Mouse (Mus musculus) adrenal gland, adult 10 weeks (tissue): ENCODE results near the gene Stxbp2. TPM values are rescaled to one million over a fixed set of nuclear protein-coding genes. Genes with fewer than 3 reads are reported as not detected.

ENCODE experiments used
- polyA plus RNA-seq: library from polyadenylated mRNA; stranded (reverse); fragments of 350-450 nt; fragmentation: Illumina TruSeq; extraction: RNeasy Lipid Tissue Mini Kit (QIAGEN cat#74804); gene quantifications from one replicate; pipeline ENCODE4 v1.2.3, GENCODE M21; 2014; ENCODE audit warnings: low read depth, low replicate concordance

The Stxbp2 gene
- polyA plus RNA-seq: 15.1 TPM

DNA sequence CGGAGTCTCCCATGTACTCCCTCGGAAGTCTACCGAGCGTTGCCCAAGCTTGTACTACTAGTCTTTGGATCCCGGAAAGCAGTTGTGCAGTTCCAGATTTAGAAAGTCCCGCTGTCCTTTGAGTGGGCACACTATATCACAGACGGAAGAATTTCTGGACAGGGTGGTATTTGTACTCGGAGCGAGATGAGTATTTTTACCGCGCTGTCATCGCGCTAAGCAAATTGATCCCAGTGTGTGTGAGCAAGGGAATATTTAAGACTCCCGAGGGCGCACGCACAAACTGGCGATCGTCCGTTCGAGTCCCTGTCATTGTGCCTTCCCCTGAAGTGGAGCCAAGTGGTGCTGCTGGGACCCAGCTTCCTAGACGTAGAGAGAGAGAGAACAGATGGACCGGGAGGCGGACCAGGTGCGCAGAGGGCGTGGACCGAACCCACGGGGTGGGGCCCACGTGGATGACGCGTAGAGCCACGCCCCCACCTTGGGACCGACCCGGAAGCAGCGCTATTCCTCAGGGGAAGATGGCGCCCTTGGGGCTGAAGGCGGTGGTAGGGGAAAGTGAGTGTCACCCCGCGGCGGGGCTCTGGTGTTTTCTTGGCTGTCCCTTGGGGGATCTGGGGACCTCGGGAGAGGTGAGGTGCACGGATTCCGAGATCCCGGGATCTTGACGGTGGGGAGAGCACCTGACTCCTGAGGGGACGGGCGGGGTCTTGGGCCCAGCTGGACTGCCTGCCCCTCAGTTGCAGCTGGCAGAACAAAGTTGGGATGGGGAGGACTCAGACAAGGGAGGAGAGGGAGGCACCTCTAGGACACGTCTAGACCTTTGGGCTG, at the start of gene Stxbp2:
Gene Stxbp2 (plus strand): TSS at position 309 of the 831 bp plus-strand sequence.

DNA sequence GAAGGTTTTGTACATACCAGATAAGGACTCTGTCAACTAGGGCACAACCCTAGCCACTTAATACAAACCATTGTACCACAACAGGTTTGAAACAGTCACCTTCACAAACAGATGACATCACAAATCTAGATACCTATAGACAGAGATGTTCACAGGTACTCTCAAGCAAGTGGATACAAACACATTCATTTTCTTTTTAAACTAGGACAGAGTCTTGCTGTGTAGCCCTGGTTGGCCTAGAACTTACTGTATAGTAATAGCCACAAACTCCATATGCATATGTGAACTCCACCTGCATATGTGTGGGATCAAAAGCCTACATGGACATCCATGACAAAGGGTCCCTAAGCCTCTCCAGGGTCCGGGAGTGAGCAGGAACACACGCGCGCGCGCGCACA, 43.8 kb upstream of the Stxbp2 start, which contains the start of gene Camsap3:
Gene Camsap3 (plus strand): TSS at position 301 of the 398 bp plus-strand sequence.

DNA sequence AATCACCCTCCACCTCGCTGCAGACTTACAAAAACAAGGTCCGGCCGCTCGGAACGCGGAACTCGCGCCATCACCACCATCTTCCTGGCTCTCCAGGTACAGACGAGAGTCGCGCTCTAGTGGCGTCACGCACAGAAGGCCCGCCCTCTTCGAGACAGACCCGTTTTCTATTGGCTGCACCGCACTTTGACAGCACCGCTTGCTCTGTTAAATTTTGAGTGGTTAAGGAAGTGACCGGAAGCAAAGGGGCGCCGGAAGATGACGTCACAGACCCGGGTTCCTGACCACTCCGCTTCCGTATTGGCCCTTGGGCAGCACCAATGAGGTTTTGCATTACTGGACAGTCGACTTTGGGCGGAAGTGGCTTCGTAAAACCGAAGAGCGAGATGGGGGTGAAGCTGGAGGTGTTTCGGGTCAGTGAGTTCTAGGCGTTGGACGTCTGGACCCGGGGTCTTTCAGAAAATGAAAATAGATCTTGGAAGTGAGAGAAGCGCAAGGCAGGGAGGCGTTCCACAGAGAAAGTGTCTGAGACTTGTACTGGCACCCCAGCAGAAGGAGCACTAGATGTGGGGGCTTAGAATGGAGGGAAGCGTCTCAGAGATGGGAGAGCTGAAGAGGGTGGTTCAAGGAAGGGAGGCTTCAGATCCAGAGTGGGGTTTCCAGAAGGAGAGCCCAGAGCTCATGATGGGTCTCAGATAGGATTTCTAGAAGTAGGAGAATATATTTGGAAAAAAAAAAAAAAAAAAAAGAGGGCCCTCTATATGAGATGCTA, 9.4 kb upstream of the Stxbp2 start, which contains the start of the genes Xab2 and Pet100:
Gene Xab2 (minus strand): TSS at position 118 of the 772 bp plus-strand sequence.
Gene Pet100 (plus strand): TSS at position 350 of the 772 bp plus-strand sequence.

DNA sequence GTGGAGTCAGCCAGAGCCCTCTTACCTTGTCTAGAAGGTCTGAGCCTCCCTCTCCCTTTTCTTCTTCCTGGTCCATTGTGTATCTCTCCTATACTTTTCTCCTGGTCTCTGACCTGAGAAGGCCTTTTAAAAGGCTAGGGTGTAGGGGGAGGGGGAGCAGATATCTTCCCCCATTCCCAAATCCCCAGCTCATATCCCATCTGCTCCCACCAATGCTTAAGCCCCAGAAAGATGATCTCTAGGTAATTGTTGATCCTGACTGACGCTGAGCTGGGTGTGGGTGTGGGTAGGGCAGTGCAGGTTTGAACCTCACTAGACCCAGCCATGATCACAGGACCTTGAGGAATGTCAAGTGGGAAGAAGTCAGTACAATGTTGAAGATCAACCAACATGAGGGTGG, 5.3 kb upstream of the Stxbp2 start, which contains the start of gene Pcp2:
Gene Pcp2 (minus strand): TSS at position 101 of the 400 bp plus-strand sequence.

DNA sequence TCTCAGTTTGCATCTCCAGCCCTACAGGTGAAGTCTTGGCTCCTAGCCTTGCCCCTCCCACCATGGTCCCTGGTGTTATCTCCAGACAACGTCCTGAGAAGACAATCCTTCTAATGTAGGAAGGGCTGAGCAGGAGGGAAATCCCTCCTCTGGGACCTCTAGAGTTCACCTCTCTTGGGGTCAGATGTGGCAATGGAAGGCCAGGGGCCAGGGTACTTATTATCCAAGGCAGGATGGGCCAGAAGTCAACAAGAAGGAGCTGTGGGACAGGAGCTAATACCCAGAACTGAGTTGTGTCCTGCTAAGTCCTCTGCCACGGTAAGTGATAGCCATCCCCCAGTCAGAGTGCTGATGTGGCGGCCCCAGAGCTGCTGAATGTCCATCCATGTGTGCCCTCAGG, 24.8 kb downstream of the Stxbp2 start, which contains the start of gene Retn:
Gene Retn (plus strand): TSS at position 245 of the 400 bp plus-strand sequence.

DNA sequence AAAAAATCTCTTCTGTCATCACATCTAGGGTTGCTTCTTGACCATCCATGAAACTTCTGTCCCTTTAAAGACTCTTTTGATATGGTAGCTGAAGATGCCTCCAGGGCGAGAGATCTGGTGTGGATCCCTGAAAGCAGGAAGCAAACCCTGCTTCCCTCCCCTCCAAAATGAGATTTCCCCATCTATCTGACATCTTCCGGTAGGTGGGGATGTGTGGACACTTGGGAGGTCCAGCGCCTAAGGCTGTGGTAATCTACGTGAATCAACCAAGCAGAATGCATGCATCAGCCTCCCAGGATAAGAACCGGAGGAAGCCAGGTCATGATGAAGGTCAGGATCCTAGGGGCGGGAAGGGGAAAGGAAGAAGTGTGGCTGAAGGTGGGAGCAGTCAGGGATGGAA, 34.8 kb downstream of the Stxbp2 start, which contains the start of gene Mcemp1:
Gene Mcemp1 (plus strand): TSS at position 248 of the 400 bp plus-strand sequence.

DNA sequence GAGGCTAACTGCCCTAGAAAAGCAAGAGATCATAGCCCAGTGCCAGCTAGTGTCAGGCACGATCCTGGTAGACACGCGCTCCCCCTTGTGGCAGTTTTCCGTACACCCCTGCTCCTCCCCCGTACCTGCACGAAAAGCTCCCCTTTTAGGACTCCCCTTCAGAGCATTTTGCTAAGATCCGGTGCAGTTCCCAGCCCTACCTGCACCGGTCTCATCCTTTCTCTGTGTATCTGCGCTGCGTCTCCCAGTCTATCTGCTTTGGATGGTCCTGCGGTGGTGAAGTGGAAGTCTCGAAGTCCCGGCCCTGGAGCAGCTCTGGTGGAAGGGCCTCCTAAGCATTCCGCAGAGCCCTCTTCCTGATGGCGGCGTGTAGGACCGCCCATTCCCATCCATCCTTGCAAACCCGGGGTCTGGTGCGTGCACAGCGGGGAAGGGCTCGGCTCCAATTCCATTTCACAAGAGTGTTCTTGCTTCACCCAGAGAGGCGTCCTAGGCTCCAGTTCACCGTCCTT, 41.3 kb downstream of the Stxbp2 start, which contains the start of gene Fcor:
Gene Fcor (minus strand): TSS at position 383 of the 512 bp plus-strand sequence.

DNA sequence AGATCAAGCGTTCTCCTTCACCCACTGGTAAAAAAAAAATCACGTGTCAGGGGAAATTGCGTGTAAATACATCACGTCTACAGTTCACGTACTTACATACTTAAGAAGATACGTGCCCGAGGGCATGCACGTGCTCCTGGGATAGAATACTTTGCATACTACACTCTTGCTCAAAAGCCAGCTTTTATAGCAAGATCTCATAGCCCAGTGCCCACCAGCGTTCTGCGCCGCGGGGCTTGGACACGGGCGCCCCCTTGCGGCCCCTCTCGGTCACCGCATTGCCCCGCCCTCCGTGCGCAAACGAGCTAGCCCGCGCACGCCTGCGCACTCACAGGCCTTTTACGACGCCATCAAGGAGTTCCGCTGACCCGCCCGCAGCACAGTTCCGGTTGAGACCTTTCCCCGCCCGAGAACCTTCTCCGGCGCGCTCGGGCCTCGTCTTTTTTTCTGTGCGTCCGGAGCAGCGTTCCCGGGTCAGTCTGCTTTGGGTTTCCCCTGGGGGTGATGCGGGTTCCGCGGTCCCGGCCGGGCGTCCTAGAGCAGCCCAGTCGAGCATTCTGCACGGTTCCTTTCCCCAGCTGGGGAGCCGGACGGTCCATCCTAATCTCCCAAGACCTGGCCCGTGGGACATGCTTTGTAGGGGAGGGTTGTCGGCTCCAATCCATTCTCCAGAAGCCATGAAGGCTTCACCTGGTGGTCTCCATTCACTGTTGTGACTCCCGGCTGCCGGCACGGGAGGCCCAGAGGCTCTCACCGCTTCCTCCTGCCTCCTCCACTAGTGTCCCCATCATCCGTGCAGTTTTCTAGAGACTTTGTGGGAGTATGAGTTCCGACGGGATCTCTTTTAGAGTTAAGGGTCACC, 45.6 kb downstream of the Stxbp2 start, which contains the start of gene Trappc5:
Gene Trappc5 (plus strand): TSS at position 169 of the 862 bp plus-strand sequence.

Other genes with a start within 250 kb of the Stxbp2 start
- gene Arhgef18, start 237.9 kb upstream of the Stxbp2 start, polyA plus RNA-seq: 6.4 TPM
- gene Pex11g, start 163.3 kb upstream of the Stxbp2 start, polyA plus RNA-seq: 0.82 TPM
- not detected for gene Tex45, start 160.1 kb upstream of the Stxbp2 start, polyA plus RNA-seq
- 2.8 TPM for gene Zfp358, start 137.8 kb upstream of the Stxbp2 start, polyA plus RNA-seq
- gene Mcoln1, start 130.5 kb upstream of the Stxbp2 start, polyA plus RNA-seq: 12.9 TPM
- gene Pnpla6, start 115.6 kb upstream of the Stxbp2 start, polyA plus RNA-seq: 5.8 TPM
- not detected for gene C330021F23Rik, start 63.0 kb upstream of the Stxbp2 start, polyA plus RNA-seq
- gene Camsap3, start 43.7 kb upstream of the Stxbp2 start, polyA plus RNA-seq: 0.58 TPM
- 0.87 TPM for gene Xab2, start 9.6 kb upstream of the Stxbp2 start, polyA plus RNA-seq
- 18.3 TPM for gene Pet100, start 9.4 kb upstream of the Stxbp2 start, polyA plus RNA-seq
- not detected for gene Pcp2, start 5.4 kb upstream of the Stxbp2 start, polyA plus RNA-seq
- gene Retn, start 24.8 kb downstream of the Stxbp2 start, polyA plus RNA-seq: 32.8 TPM
- gene Mcemp1, start 34.8 kb downstream of the Stxbp2 start, polyA plus RNA-seq: not detected
- 3.4 TPM for gene Fcor, start 41.4 kb downstream of the Stxbp2 start, polyA plus RNA-seq
- gene Trappc5, start 45.3 kb downstream of the Stxbp2 start, polyA plus RNA-seq: 8.7 TPM
- gene Fcer2a, start 63.2 kb downstream of the Stxbp2 start, polyA plus RNA-seq: 0.76 TPM
- not detected for gene Clec4g, start 89.7 kb downstream of the Stxbp2 start, polyA plus RNA-seq
- 2.3 TPM for gene Cd209a, start 118.0 kb downstream of the Stxbp2 start, polyA plus RNA-seq
- gene Cd209e, start 223.4 kb downstream of the Stxbp2 start, polyA plus RNA-seq: not detected
- not detected for gene Cd209d, start 247.6 kb downstream of the Stxbp2 start, polyA plus RNA-seq